ENCODE assay signal across 8 mouse cellular contexts in the genomic region with DNA sequence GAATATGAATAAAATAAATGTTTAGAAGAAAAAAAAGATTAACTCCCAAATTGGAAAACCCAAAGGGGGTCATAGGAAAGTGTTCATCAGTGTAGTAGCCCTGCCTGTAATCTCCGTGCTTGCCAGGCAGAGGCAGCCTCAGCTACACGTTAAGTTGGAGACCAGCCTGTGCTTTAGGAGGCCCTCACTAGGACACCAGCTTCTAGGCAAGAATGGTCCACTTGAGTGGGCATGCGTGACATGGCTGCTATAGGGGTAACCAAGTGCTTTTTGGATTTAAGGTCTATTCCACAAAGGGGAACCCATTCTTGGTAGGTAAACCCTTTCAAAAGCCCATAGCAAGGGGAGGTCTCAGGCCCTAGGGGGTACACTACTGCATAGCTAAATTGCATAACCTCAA. TPM values are rescaled to one million over a fixed set of nuclear protein-coding genes. Genes with fewer than 3 reads are reported as not detected.
DNase-seq lines count a peak whose midpoint lies in the region; ATAC-seq lines count a peak whose summit lies in the region.

No protein-coding gene starts in this region.

- H3K4me2 ChIP-seq in embryonic facial prominence, embryonic 14.5 days (ENCODE audit: low read depth, low read length): peak overlapping the region; percentile 72
- H3K4me2 ChIP-seq in limb, embryonic 13.5 days (replicated peaks): peak overlapping the region; percentile 81

- no peak for ATAC-seq in embryonic facial prominence, embryonic 14.5 days (ENCODE audit: low read depth)
- no peak for ATAC-seq in limb, embryonic 13.5 days (ENCODE audit: low FRiP score, low read depth)

- peak overlapping the region; percentile 90 for H3K4me3 ChIP-seq in embryonic facial prominence, embryonic 14.5 days (ENCODE audit: low read depth, low read length)
- H3K4me3 ChIP-seq in limb, embryonic 13.5 days: peak overlapping the region; percentile 84

- peak; percentile 17 for DNase-seq in spleen, adult 12 weeks (ENCODE audit: low spot score)
- no peak for DNase-seq in spleen, adult 18-20 months
- DNase-seq in embryonic facial prominence, embryonic 14.5 days (ENCODE audit: low spot score): peak; percentile 22
- DNase-seq in retina, embryonic 14.5 days (ENCODE audit: low spot score): peak; percentile 47
- DNase-seq in left cerebral cortex, postnatal 36 days (ENCODE audit: low spot score in 2 of 2): no peak
- DNase-seq in right cerebral cortex, postnatal 14 days: no peak
- DNase-seq in urinary bladder, postnatal 14 days (ENCODE audit: low spot score): no peak

- no peak overlapping the region for H3K27ac ChIP-seq in embryonic facial prominence, embryonic 14.5 days (replicated peaks; ENCODE audit: low read depth, low read length)
- H3K27ac ChIP-seq in limb, embryonic 13.5 days: no peak overlapping the region

- no peaks in the 10 kb centered on the region for H3K9me3 ChIP-seq in embryonic facial prominence, embryonic 14.5 days (ENCODE audit: control insufficient read depth, low read length)
- H3K9me3 ChIP-seq in limb, embryonic 13.5 days: no peaks in the 10 kb centered on the region

- peaks cover 17% of the 10 kb centered on the region for H3K4me1 ChIP-seq in embryonic facial prominence, embryonic 14.5 days (ENCODE audit: control insufficient read depth, insufficient read depth, low read length)
- H3K4me1 ChIP-seq in limb, embryonic 13.5 days: peaks cover 25% of the 10 kb centered on the region

- 19% methylated on average over 3 of the region's 3 CpGs for WGBS in embryonic facial prominence, embryonic 14.5 days
- WGBS in limb, embryonic 13.5 days: 33% methylated on average over 3 of the region's 3 CpGs

- H3K9ac ChIP-seq in embryonic facial prominence, embryonic 14.5 days (ENCODE audit: low read depth, low read length): peak overlapping the region; percentile 92; the same call in 1 of the 2 replicates
- H3K9ac ChIP-seq in limb, embryonic 13.5 days: peak overlapping the region; percentile 90

- no peaks in the 10 kb centered on the region for H3K27me3 ChIP-seq in embryonic facial prominence, embryonic 14.5 days (replicated peaks; ENCODE audit: control insufficient read depth, insufficient read depth, low read length)
- no peaks in the 10 kb centered on the region for H3K27me3 ChIP-seq in limb, embryonic 13.5 days

- intact Hi-C loops in left cerebral cortex, postnatal 36 days (cut with DNase I): no loop called here

- H3K36me3 ChIP-seq in embryonic facial prominence, embryonic 14.5 days (ENCODE audit: control insufficient read depth, insufficient read depth, low read length): peaks cover 28% of the 10 kb centered on the region
- peaks cover 17% of the 10 kb centered on the region for H3K36me3 ChIP-seq in limb, embryonic 13.5 days

RNA-seq across cellular contexts. Expression of a gene that starts 1.2 kb away (rescaled TPM):
- 22.0 and 26.7 TPM in 2 replicates for polyA plus RNA-seq in embryonic facial prominence, embryonic 14.5 days (2014; fragmentation: Nextera tagmentation; extraction: Ambion mirVana)
- polyA plus RNA-seq in limb, embryonic 13.5 days (2015; fragmentation: Nextera tagmentation; extraction: Ambion mirVana): 37.1 and 38.0 TPM in 2 replicates
- total RNA-seq in left cerebral cortex, postnatal 36 days (2021): 1 to 10 TPM; 4.2 to 5.9 TPM

RNA-seq across cellular contexts. Expression of a gene that starts 1.3 kb away (rescaled TPM):
- 4.2 and 4.7 TPM in 2 replicates for polyA plus RNA-seq in embryonic facial prominence, embryonic 14.5 days (2014; fragmentation: Nextera tagmentation; extraction: Ambion mirVana)
- 3.0 and 3.5 TPM in 2 replicates for polyA plus RNA-seq in limb, embryonic 13.5 days (2015; fragmentation: Nextera tagmentation; extraction: Ambion mirVana)
- total RNA-seq in left cerebral cortex, postnatal 36 days (2021): 10 to 100 TPM; 11.5 to 11.6 TPM

RNA-seq across cellular contexts. Expression of a gene that starts 22.6 kb away (rescaled TPM):
- 75.6 and 78.8 TPM in 2 replicates for polyA plus RNA-seq in embryonic facial prominence, embryonic 14.5 days (2014; fragmentation: Nextera tagmentation; extraction: Ambion mirVana)
- polyA plus RNA-seq in limb, embryonic 13.5 days (2015; fragmentation: Nextera tagmentation; extraction: Ambion mirVana): 71.4 and 79.3 TPM in 2 replicates
- total RNA-seq in left cerebral cortex, postnatal 36 days (2021): 10 to 100 TPM; 42.6 to 54.0 TPM

Comparison
In these comparisons a context has a peak if more than half of its experiments do, and no peak if none do; other contexts are left out.
1. DNase-seq: peak in spleen, adult 12 weeks (single experiment), embryonic facial prominence, embryonic 14.5 days (single experiment) and retina, embryonic 14.5 days (single experiment); none in spleen, adult 18-20 months (0 of 2), left cerebral cortex, postnatal 36 days (0 of 2), right cerebral cortex, postnatal 14 days (single experiment) and urinary bladder, postnatal 14 days (single experiment).